Mouse (Mus musculus) ovary, adult 18-20 months (tissue): ENCODE results near the gene B3glct.

Experiments used
- DNase-seq: peaks from one replicate; pipeline ENCODE4 v3.0.0; 2022; ENCODE audit warnings: low spot score, mixed read lengths

B3glct gene

DNA sequence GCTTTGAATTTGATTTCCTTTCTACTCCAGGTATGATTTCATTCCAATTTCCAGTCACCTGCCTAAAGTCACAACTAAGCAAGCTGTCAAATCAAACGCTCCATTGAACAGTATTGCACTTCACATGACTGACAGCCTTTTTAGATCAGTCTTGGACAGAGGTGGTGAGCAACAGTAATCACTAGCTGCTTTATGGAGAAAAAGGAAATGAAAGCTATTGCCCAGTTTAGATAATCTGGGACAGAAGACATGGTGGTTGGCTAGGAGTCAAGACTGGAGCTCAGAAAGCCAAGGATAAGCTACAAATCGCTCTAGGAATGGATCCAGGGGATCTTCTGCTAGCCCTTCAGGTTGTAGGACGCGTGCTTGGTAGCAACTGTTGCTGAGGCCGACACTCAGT lies 14.6 kb upstream of the B3glct start:
- no peak for DNase-seq

- no peak for DNase-seq
Measured at GRCm38 (mm10) chr5:149677196-149677595, 834 bp upstream of the B3glct start.

DNA sequence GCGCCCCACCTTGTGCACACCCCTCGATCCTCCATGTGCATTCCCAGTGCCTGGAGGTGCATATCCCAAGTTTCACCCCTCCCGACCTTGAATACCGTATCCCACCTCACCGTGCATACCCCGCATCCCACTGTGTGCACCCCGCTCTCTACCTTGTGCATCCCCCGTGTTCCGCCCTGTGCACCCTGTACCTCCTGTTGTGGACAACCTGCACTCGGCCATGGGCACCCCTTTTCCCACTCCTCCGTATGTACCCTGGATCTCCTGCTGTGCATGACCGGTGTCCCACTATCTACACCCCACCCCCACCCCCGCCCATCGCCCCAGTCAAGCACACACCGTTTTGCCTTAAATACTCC lies 939 bp downstream of the B3glct start:
- no peak for DNase-seq

- DNase-seq, result no peak
Measured at GRCm38 (mm10) chr5:149679362-149679761, 1.3 kb downstream of the B3glct start.

DNA sequence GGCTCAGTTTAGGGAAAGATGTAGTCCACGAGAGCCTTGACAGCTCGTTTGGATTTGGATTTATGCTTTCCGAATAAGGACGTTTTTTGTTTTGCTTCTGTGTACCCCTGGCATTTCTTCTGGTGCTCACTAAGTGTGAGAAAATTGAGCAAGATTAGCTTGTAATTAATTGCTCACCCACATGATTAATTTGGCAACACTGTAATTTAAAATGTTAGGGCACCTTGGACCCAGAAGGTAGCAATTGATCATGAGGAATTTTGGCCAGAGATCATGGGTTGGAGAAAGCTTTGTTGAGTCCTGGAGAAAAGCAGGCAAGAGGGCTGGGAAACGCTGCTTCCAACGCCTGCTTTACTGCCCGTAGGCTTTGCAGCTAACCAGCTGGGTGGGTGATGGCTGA lies 1.9 kb downstream of the B3glct start:
- DNase-seq, result no peak

GRCm38 (mm10) chr5:149680946-149681345 lies 2.9 kb downstream of the B3glct start:
- no peak for DNase-seq

DNA sequence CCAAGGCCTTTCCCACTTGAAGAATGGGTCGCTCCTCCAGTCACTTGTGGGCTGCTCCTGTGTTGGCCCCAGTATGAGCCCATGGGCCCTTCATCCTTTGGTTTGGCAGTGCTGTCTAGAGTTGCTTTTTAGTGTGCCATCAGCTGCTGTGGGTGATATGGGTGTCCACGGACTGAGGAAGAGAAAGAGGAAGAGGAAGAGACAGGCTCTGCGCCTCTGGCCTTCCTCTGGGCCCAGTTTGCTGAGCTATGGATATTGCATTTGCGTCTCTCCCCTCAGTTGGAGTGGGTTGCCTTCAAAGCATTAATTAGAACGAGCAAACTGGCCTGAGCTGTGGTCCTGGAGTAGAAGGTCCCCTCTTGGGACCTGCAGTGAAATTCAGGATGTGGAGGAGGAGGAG lies 11.8 kb downstream of the B3glct start:
- DNase-seq, result no peak

DNA sequence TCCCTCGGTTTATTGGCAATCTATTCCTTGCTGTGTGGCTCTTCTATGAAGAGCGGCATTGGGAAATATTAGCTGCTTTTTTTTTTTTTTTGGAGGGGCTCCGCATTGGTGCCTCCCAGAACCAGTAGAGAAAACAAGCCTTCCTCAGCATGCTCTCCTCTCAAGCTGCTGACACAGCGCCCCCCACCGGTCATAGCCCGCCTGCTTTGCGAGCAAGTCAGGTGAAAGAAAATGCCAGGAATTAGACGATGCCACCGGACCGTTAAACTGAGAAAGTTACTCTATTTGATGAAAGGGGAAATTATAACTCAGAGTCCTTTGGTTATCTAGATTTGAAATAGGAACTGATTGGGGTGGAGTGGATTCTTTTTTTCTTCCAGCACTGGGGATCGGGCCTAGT lies 14.5 kb downstream of the B3glct start:
- no peak for DNase-seq

DNA sequence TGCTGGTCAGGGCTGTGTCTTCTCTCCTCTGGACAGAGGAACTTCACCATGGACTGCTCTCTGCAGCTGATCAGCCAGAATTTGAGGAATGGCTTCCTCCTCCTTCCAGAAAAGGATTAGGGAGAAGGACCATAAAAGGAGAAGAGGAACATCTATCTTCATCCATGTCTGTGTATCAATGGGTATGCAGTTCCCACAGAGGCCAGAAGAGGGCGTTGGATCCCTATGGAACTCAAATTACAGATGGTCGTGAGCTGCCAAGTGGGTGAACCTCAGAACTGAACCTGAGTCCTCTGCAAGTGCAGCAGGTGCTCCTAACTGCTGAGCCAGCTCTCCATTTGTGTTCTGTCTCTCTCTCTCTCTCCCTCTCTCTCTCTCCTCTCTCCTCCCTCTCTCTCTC lies 15.2 kb downstream of the B3glct start:
- no peak for DNase-seq

- DNase-seq, result no peak
Measured at GRCm38 (mm10) chr5:149693968-149694367, 15.9 kb downstream of the B3glct start.

- DNase-seq, result no peak
Measured at GRCm38 (mm10) chr5:149695077-149695750, 17.2 kb downstream of the B3glct start.

GRCm38 (mm10) chr5:149702770-149703169 lies 24.7 kb downstream of the B3glct start:
- no peak for DNase-seq

DNA sequence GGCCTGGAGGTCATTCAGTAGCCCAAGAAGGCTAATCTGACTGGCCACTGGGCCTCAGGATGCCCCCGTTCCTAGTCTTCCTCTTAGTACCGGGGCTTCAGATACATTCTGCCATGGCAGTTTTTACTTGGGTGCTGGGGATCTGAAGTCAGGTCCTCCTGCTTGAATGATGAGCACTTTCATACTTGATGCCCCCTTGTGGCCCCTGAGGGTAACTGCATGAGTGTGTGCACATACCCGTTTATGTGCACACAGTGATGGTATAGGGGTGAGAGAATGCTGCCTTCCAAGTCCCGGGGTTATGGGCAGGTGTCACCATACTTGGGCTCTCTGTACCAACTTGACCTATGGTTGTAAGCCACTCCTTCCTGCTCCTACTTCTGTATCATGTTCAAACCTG lies 33.5 kb downstream of the B3glct start:
- no peak for DNase-seq

- DNase-seq, result no peak
Measured at GRCm38 (mm10) chr5:149713170-149713774, 35.2 kb downstream of the B3glct start.

DNA sequence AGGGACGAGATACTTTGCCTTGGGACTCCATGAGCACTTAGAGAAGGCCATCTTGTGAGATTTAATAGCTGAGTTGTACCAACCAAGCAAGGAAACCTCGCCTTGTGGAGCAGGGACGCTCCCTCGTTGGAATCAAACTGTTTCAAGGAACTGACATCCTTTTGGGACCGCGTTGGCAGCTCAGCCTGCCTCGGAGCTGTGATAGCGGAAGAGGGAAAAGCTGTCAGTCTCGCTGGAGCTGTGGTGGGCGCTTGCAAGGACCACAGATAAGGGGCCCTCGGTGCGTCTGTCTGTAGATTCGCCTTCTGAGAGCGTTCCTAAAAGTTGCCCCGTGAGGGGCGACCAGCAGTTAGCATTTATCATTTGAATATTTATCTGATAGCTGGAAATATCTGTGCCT lies 35.8 kb downstream of the B3glct start:
- DNase-seq, result no peak

DNA sequence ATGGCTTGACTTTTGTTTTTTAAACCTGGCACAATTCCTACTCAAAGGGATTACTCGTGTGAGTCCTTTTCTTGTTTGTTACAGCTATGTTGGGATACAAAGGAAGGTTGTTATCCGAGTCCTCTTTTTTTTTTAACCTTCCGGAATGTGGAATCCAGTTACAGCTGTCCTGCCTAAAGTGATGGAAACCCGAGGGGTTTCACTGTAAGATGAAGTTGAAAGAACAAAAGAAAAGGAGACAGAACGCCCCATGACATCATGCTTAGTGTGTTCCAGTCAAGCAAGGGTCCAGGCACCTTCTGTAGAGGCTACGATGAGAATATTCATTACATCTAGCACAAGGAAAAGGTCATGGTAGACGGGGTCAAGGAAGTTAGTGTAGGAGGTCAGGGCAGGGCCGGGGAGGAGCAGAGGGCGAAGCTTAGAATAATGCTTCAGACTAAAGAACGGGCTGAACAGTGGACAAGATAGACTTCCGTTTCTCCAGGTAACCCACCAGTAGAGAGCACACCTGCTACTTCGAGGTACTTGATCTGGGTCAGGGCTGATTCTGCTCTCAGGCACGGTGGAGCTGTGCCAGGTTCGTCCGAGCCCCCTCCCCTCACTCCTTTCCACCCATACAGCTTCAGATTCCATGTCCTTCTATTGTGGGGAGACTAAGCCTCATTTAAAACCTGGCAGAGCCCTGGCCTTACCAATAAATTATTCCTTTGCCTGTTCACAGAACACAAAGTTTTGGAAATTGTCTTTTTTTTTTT lies 37.7 kb downstream of the B3glct start:
- no peak for DNase-seq

DNA sequence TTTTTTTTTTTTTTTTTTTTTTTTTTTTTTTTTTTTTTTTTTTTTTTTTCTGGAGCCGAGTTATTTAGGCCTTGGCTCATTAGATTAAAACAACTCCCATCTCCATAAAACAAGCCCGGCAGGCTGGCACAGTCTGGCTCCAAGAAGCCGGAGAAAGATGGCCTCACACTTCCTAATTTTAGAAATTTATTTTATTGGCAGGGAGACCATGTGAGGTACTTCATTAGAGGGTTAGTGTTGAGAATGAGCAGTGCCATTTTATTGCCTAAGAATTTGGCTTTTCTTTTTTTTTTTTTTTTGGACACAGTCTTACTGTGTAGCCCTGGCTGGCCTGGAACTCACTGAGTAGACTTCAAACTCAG lies 38.3 kb downstream of the B3glct start:
- no peak for DNase-seq

DNA sequence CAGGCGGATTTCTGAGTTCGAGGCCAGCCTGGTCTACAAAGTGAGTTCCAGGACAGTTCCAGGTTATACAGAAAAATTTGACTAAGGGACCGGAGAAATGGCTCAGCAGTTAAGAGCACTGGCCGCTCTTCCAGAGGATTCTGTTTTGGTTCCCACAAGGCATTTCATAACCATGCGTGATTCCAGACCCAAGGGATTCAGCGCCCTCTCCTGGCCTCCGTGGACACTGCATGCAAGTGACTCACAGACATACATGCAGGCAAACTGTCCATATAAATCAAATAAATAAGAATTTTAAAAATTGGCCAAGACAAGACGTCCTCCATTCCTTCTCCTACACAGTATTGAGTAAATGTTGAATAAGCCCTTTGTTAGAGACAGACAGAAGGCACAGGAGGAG lies 53.7 kb downstream of the B3glct start:
- no peak for DNase-seq

GRCm38 (mm10) chr5:149737210-149737609 lies 59.2 kb downstream of the B3glct start:
- DNase-seq, result no peak

- no peak for DNase-seq
Measured at GRCm38 (mm10) chr5:149740145-149740544, 62.1 kb downstream of the B3glct start.

GRCm38 (mm10) chr5:149740703-149741102 lies 62.7 kb downstream of the B3glct start:
- no peak for DNase-seq

DNA sequence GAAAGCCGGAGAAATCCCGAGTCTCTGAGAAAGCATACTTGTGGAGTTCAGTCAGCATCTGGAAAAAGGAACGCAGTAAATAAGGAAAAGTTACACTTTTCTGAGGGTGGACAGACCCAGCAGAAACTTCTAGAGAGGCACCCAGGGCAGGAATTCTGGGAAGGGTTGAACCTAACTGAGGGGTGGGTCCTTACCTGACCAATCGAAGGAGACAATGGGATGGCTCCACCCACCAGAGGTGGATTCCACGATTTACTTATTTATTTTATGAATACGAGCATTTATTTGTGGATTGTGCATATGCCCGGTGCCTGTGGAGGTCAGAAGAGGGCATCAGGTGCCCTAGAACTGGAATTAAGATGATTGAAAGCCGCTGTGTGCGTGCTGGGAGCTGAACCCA lies 64.3 kb downstream of the B3glct start:
- no peak for DNase-seq

DNA sequence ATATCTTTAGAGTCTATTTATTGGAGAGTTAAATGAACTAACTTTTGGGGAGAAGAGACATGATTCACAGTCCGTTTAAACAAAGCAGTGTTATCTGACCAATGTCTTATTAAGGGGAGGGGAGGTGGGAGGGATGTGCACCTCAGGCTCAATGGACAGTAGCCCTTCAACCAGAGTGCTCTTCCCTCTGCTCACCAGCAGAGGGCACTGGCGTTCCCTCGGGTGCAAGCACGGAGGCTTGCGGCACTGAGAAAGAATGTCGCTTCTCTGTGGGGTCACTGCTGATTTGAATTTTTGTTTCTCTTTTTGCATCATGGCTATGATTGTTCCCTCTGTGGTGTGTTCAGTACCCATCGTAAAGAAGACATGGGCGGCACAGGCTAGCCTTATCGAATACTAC lies 67.0 kb downstream of the B3glct start:
- no peak for DNase-seq
